Mouse (Mus musculus) bone marrow, adult 2 months (tissue): ENCODE measurements around the gene Mrvi1.

Source experiments
- CTCF ChIP-seq: fragments of 200-500 bp; IDR thresholded peaks from 2 replicates; pipeline ENCODE4 v1.5.1; 2011; ENCODE audit warnings: low read length, control low read depth; ENCODE audit not compliant: control insufficient read depth, insufficient read depth
- POLR2A ChIP-seq: fragments of 200-500 bp; IDR thresholded peaks from 2 replicates; pipeline ENCODE4 v1.6.1; 2011; ENCODE audit warnings: low read depth, mild to moderate bottlenecking, control low read depth, low read length, borderline replicate concordance; ENCODE audit not compliant: control insufficient read depth

DNA sequence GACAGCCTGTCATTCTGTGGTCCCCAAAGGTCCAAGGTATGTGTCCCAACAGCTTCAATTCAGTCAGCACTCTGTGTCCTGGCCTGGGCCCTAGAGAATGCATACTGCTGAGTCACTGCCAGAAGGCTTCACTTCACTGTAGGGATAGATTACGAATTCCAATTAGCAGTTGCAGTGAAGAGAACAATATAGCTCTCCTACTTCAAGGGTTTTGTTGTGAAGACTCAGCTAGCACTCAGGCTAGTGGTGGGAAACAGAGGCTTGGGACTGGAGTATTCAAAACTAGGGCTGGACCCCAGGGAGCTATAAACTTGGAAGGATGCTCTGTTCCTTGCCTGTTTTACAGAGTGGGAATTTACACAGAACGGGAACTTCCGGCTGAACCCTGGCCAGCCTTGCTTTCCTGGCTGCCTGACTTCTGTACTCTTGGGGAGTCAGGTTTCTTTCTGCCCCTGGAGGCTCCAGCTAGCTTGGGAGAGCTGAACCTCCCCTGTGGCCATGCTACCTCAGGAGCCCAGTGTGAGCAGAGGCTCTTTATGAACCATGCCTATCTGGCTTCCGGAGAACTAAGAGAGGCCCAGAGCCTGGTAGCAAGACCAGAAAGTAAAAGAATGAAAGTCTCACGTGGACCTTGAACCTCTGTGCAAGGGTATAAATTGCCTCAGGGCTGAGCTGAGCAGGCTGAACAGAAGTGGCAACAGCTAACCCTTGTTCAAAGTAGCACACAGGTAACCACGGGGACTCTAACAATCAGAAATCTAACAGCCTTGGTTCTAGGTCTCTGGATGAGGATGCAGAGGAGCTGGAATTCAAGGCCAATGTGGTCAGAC, 40.3 kb downstream of the Mrvi1 start:
- TF ChIP-seq POLR2A, result no peak
- no peak for TF ChIP-seq CTCF
